Mouse (Mus musculus) CH12.LX (cell line): Measurements from ENCODE around the gene Ppip5k2.

ENCODE experiments used
- CHD1 ChIP-seq: IDR thresholded peaks from 2 replicates; pipeline ENCODE4 v1.6.1; 2012; ENCODE audit warnings: low read depth, low read length, improper control_type of control experiment, inconsistent platforms
- E2F4 ChIP-seq: IDR thresholded peaks from 2 replicates; pipeline ENCODE4 v1.6.1; 2011; ENCODE audit warnings: low read depth, low read length, improper control_type of control experiment; ENCODE audit not compliant: insufficient replicate concordance
- NELFE ChIP-seq: IDR thresholded peaks from 2 replicates; pipeline ENCODE4 v1.6.1; 2011; ENCODE audit warnings: low read depth, low read length, improper control_type of control experiment
- POLR2A ChIP-seq: IDR thresholded peaks from 2 replicates; pipeline ENCODE4 v1.6.1; 2011; ENCODE audit warnings: low read depth, mild to moderate bottlenecking, improper control_type of control experiment, low read length
- POLR2AphosphoS2 ChIP-seq: IDR thresholded peaks from 2 replicates; pipeline ENCODE4 v1.6.1; 2011; ENCODE audit warnings: low read depth, low read length, improper control_type of control experiment
- USF1 ChIP-seq: IDR thresholded peaks from 2 replicates; pipeline ENCODE4 v1.6.1; 2014; ENCODE audit warnings: low read depth, mild to moderate bottlenecking, inconsistent platforms, low read length, improper control_type of control experiment
- USF2 ChIP-seq: conservative IDR thresholded peaks from 2 replicates; pipeline ENCODE4 v1.6.1; 2011; ENCODE audit warnings: low read depth, low read length, improper control_type of control experiment

GRCm38 (mm10) chr1:97676115-97676514 is 94.1 kb downstream of the Ppip5k2 start:
- no peak for TF ChIP-seq USF1
- TF ChIP-seq NELFE = no peak
- no peak for TF ChIP-seq POLR2A
- no peak for TF ChIP-seq E2F4
- TF ChIP-seq USF2 = no peak
- no peak for TF ChIP-seq POLR2AphosphoS2
- TF ChIP-seq CHD1 = no peak
